Mouse (Mus musculus) lung, adult 2 months (tissue): ENCODE measurements around the gene Olfr654. TPM values are rescaled to one million over a fixed set of nuclear protein-coding genes. Genes with fewer than 3 reads are reported as not detected.

ENCODE experiments used
- DNase-seq: peaks from one replicate; pipeline ENCODE4 v3.0.0; 2022
- H3K4me1 ChIP-seq: fragments of 200-500 bp; 2 replicates; pipeline ENCODE4 v1.6.1; 2011; ENCODE audit warnings: low read length; ENCODE audit not compliant: control insufficient read depth, insufficient read depth
- H3K4me3 ChIP-seq: fragments of 200-500 bp; replicated peaks from 2 replicates; pipeline ENCODE3; 2011; ENCODE audit warnings: low read depth, mild to moderate bottlenecking, control low read depth, low read length; ENCODE audit errors: extremely low read depth
- CTCF ChIP-seq: fragments of 200-500 bp; IDR thresholded peaks from 2 replicates; pipeline ENCODE4 v1.5.1; 2011; ENCODE audit warnings: mild to moderate bottlenecking, low read length, control low read depth; ENCODE audit not compliant: insufficient read depth
- POLR2A ChIP-seq: fragments of 200-500 bp; IDR thresholded peaks from 2 replicates; pipeline ENCODE4 v1.6.1; 2011; ENCODE audit warnings: low read depth, mild to moderate bottlenecking, control low read depth, low read length, borderline replicate concordance; ENCODE audit errors: extremely low read depth
- WGBS: fragments of 180-500 bp; shearing (Covaris S2); methylation state at CpG from one replicate; pipeline ENCODE4 v1.1.7; 2018; 5-methylcytosine and 5-hydroxymethylcytosine counted together
- polyA plus RNA-seq: library from polyadenylated mRNA; depleted of rRNA; stranded (reverse); fragments of >200 nt; gene quantifications from 2 replicates; pipeline ENCODE4 v1.2.3, GENCODE M21; 2012; rRNA removed

Olfr654 gene
- polyA plus RNA-seq, 1 experiment, result not detected

DNA sequence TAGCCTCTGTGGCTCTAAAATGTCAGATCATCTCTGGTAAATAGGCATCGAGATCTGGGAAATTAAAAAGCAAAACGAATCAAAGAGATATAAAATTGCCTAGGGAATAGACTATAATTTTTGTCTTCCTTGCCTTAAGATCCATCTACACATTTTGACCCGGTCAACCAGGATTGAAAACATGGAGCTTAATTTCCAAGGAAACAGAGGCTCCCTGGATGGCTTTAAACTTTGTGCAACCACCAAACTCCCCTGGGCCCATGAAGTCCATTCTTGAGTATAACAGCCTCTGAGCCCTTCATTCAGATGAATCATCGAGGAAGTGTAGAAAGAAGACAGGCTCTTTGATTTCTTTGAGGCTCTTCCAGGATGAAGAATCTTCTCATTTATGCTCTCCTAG lies 26.8 kb downstream of the Olfr654 start, which contains the start of gene Olfr656:
Gene Olfr656 (plus strand): TSS at position 301 of the 400 bp plus-strand sequence.
- TF ChIP-seq CTCF, result no peak
- TF ChIP-seq POLR2A, result no peak
- no peak for DNase-seq
- no peaks in the 10 kb centered on the region for H3K4me1 ChIP-seq
- WGBS, result 72% methylated on average over 4 of the region's 4 CpGs
- H3K4me3 ChIP-seq, result no peak within 1 kb of the TSS

DNA sequence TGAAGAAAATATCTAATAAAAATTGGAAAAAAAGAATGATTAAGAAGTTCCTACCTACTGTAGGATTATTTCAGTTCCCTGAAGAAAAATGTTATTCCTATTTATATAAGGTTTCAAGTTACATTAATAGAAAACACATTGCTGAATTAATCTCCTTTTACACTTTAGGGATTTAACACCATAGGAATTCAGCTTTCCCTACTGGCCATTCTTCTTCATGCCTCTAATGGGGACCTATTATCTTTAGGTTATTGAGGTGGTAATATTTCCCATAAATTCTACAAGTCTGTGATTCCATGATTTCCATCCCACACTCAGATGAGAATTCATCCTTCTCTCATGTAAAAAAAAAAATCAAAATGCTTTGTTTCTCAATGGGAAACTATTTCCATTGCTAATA lies 37.7 kb downstream of the Olfr654 start, which contains the start of gene Olfr657:
Gene Olfr657 (plus strand): TSS at position 301 of the 400 bp plus-strand sequence.
- no peak for TF ChIP-seq POLR2A
- no peak for TF ChIP-seq CTCF
- Histone ChIP-seq H3K4me1 (no peaks in the 10 kb centered on the region), H3K4me3 (no peak within 1 kb of the TSS)
- no peak for DNase-seq

Other genes starting within 250 kb of the Olfr654 start
- 3.2 and 3.8 TPM in 2 replicates for gene Trim12c, start 233.7 kb upstream of the Olfr654 start, polyA plus RNA-seq
- gene Trim30b, start 217.1 kb upstream of the Olfr654 start, polyA plus RNA-seq, result 0.45 and 1.1 TPM in 2 replicates
- gene Trim30c, start 186.2 kb upstream of the Olfr654 start, polyA plus RNA-seq, result not detected in 2 replicates
- gene Trim30a, start 121.8 kb upstream of the Olfr654 start, polyA plus RNA-seq, result 3.7 and 7.5 TPM in 2 replicates
- gene Trim30d, start 79.2 kb upstream of the Olfr654 start, polyA plus RNA-seq, result 1.0 and 4.0 TPM in 2 replicates
- gene Olfr651, start 36.9 kb upstream of the Olfr654 start, polyA plus RNA-seq, result not detected in 2 replicates
- not detected in 2 replicates for gene Olfr652, start 26.1 kb upstream of the Olfr654 start, polyA plus RNA-seq
- gene Olfr653, start 9.7 kb upstream of the Olfr654 start, polyA plus RNA-seq, result not detected in 2 replicates
- not detected in 2 replicates for gene Olfr655, start 14.8 kb downstream of the Olfr654 start, polyA plus RNA-seq
- gene Olfr656, start 26.9 kb downstream of the Olfr654 start, polyA plus RNA-seq, result not detected in 2 replicates
- gene Olfr657, start 37.8 kb downstream of the Olfr654 start, polyA plus RNA-seq, result not detected in 2 replicates
- not detected in 2 replicates for gene Olfr658, start 60.3 kb downstream of the Olfr654 start, polyA plus RNA-seq
- gene Olfr659, start 79.7 kb downstream of the Olfr654 start, polyA plus RNA-seq, result not detected in 2 replicates
- gene Olfr661, start 99.5 kb downstream of the Olfr654 start, polyA plus RNA-seq, result not detected in 2 replicates
- not detected in 2 replicates for gene Usp17le, start 190.4 kb downstream of the Olfr654 start, polyA plus RNA-seq